Mouse (Mus musculus) R1 (cell line): Measurements from ENCODE around the gene Tbk1.

Experiments
- DNase-seq: peaks from one replicate; pipeline ENCODE4 v3.0.0-alpha.2; 2018; ENCODE audit warnings: low read depth, low spot score

Tbk1 gene

GRCm38 (mm10) chr10:121586675-121587370 is at the start of gene Tbk1:
TSS of gene Tbk1 (minus strand) at chr10:121586787.
- DNase-seq, result peak; percentile 87

DNA sequence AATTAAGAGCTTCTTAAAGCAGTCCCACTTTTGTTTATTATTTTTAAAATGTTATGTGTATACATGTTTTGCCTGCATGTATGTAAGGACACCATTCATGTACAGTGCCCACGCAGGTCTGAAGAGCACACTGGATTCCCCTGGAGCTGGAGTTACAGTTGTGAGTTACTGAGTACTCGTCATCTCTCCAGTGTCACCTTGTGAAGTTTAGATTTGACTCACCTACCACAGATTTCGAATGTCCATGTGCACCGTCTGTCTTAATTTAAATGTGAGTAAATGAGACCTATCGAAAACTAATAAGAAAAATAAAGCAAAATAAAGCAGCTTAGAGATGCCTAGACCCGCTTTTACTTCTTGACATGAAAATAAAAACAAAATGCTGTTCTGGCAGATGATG is 49.7 kb upstream of the Tbk1 start:
- no peak for DNase-seq

DNA sequence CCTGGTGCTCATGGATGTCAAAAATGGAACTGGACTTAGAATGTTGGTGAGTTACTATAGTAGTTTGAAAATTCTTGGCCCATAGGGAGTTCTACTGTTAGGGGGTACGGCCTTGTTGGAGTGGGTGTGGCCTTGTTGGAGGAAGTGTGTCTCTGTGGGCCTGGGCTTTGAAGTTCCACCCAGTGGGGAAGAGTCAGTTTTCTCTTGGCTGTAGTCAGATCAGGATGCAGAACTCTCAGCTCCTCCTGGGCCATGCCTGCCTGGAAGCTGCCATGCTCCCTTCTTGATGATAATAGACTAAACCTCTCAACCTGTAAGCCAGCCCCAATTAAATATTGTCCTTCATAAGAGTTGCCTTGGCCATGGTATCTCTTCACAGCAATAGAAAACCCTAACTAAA is 47.6 kb upstream of the Tbk1 start:
- no peak for DNase-seq

DNA sequence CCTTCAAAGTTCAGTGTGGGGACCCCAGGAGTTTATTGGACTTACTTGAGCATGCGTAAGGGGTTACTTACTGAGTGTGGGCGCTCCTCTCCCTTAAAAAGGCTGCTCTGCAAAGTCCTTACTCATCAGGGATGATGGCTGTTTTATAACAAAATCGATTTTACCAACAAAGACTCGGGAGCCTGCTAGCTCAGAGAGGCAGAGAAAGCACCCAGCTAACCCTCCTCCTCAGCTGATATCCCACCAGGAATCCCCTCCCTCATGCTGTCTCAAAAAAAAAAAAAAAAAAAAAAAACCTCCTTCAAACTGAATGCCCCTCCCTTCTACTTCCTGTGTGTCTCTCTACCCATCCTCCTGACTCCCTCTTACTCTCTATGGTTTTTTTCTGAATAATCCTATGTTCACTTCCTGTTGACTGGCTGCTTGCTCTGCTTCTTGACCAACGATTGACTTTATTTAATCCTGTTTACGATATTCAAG is 42.0 kb upstream of the Tbk1 start:
- DNase-seq, result peak; percentile 65

- no peak for DNase-seq
These were observed 40.7 kb upstream of the Tbk1 start for GRCm38 (mm10) chr10:121627216-121627852.

GRCm38 (mm10) chr10:121626186-121626882 is 39.7 kb upstream of the Tbk1 start, which contains the start of gene Xpot:
TSS of gene Xpot (minus strand) at chr10:121626332.
- peak; percentile 99 for DNase-seq

- DNase-seq, result no peak
These were observed 39.0 kb upstream of the Tbk1 start for GRCm38 (mm10) chr10:121625407-121626185.

GRCm38 (mm10) chr10:121625006-121625405 is 38.4 kb upstream of the Tbk1 start:
- no peak for DNase-seq

GRCm38 (mm10) chr10:121623670-121624069 is 37.1 kb upstream of the Tbk1 start:
- DNase-seq, result no peak

DNA sequence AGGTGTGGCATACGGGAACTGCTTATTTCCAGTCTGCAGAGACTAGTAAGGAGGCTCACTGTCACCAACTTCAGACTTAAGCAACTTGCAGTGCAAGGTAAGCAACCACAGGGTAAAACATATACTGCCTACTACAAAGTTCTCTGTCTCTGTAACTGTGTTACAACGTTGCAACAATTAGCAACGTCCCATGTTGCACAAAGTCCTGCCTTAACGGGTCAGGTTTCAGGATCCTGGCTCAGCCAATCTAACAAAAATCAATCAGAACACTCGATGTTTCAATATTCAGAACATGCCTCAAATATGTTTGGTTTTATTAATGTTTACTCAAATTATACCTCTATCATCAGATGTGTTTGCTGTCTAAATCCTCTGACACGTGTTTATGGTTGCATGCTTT is 35.8 kb upstream of the Tbk1 start:
- DNase-seq, result no peak

DNA sequence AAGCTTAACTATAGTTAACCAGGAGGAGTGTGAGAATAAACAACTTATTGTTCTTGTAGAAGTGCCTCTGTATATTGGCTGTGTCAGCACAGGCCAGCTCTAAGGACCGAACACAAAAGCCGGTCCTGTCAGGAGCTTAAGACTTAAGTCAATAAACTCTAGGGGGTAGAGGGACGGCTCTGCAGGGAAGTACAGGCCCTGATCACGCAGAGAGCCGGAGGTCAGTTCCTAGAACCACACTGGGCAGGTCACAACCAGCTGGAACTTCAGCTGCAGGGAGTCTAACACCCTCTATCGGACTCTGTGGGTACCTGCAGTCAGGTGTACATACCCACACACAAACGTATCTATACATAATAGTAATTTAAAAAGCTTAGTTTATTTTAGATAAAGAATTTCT is 29.3 kb upstream of the Tbk1 start:
- DNase-seq, result no peak

GRCm38 (mm10) chr10:121615146-121615870 is 28.7 kb upstream of the Tbk1 start:
- DNase-seq, result no peak

- DNase-seq, result no peak
These were observed 27.0 kb upstream of the Tbk1 start for GRCm38 (mm10) chr10:121613570-121613969.

- no peak for DNase-seq
These were observed 25.9 kb upstream of the Tbk1 start for GRCm38 (mm10) chr10:121612448-121612847.

- no peak for DNase-seq
These were observed 25.0 kb upstream of the Tbk1 start for GRCm38 (mm10) chr10:121611587-121611986.

DNA sequence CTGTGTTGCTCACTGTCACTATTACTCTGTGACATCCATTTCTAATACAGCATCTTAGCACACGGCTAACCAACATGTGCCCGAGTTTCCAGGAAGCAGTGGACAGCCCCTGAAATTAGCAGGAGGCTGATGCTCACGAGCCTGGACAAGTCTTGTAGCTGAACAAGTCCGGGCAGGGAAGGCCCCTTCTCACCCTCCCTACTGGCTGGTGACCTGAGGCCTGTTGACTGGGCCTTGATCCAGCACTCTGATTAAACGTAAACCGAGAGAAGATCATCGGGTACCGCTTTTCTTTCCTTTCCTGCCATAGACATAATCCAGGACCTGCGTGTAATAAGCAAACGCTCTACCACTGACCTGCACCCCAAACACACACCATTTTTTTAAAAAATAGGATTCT is 21.6 kb upstream of the Tbk1 start:
- DNase-seq, result no peak

GRCm38 (mm10) chr10:121604632-121605344 is 18.2 kb upstream of the Tbk1 start:
- DNase-seq, result peak; percentile 84

- no peak for DNase-seq
These were observed 17.0 kb upstream of the Tbk1 start for GRCm38 (mm10) chr10:121603556-121603955.

GRCm38 (mm10) chr10:121601272-121601671 is 14.7 kb upstream of the Tbk1 start:
- no peak for DNase-seq

- DNase-seq, result no peak
These were observed 10.0 kb upstream of the Tbk1 start for GRCm38 (mm10) chr10:121596580-121596979.
